Mouse (Mus musculus): ENCODE data around the gene Arf5. TPM values are rescaled to one million over a fixed set of nuclear protein-coding genes. Genes with fewer than 3 reads are reported as not detected.

Arf5 gene
- polyA plus RNA-seq, 1 experiment from 2014 or later = 364 TPM

- no peak overlapping the region for H3K9ac ChIP-seq
- no peak overlapping the region for H3K4me2 ChIP-seq (replicated peaks)
- H3K27ac ChIP-seq = no peak overlapping the region
- H3K4me1 ChIP-seq = peaks cover 24% of the 10 kb centered on the region
- H3K27me3 ChIP-seq = no peaks in the 10 kb centered on the region
- H3K4me3 ChIP-seq = no peak overlapping the region
- WGBS = 92% methylated on average over 14 of the region's 14 CpGs
- ATAC-seq (ENCODE audit: insufficient number of reproducible peaks, insufficient read depth, low FRiP score, low TSS enrichment) = no peak
- no peaks in the 10 kb centered on the region for H3K9me3 ChIP-seq
- H3K36me3 ChIP-seq = peaks cover 40% of the 10 kb centered on the region
Observed at GRCm38 (mm10) chr6:28418449-28418848, 4.9 kb upstream of the Arf5 start.

DNA sequence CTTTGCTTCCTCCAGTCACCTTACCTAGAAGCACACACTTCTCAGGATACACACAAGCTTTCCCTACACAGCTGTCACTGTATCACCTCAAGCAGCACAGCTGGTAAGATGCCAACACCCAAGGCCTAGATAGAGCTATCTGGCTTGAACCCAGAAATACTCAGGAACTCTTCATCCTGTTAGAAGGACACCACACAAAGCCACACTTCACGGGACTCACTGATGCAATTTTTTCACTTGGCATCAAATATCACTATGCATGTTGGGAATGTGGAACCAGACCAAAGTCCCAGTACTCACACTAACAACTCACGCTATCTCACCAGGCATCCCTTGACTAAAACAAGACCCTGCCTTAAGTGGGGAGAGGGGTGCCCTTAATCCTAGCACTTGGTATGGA is 3.7 kb upstream of the Arf5 start:
- Histone ChIP-seq H3K4me1 (peaks cover 29% of the 10 kb centered on the region), H3K27ac (no peak overlapping the region), H3K9ac (no peak overlapping the region), H3K9me3 (no peaks in the 10 kb centered on the region), H3K27me3 (no peaks in the 10 kb centered on the region), H3K4me2 (replicated peaks) (peak overlapping the region; percentile 86), H3K36me3 (peaks cover 40% of the 10 kb centered on the region), H3K4me3 (no peak overlapping the region)
- no peak for ATAC-seq (ENCODE audit: insufficient number of reproducible peaks, insufficient read depth, low FRiP score, low TSS enrichment)
- WGBS = 76% methylated on average over 2 of the region's 2 CpGs

DNA sequence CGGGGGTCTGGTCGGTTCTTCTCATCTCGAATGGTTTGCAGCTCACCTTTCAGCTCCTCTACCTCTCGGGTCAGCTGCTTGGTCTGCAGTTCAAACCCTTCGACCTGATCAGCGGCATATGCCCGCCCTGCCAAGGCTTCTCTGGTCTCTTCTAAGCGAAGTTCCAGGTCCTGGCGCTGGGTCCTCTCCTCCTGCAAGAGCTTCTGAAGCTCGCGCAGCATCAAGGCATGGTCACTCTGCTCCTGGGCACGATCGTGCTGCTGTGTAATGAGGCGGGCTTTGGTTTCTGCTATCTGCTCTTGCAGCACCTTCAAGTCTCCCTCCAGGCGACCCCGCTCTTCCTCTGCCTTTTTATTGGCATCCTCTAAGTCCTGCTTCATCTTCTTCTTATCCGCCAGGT is 3.0 kb upstream of the Arf5 start:
- WGBS = 81% methylated on average over 17 of the region's 17 CpGs
- no peaks in the 10 kb centered on the region for H3K27me3 ChIP-seq
- H3K4me1 ChIP-seq = peaks cover 33% of the 10 kb centered on the region
- peak overlapping the region; percentile 85 for H3K4me3 ChIP-seq
- no peak for ATAC-seq (ENCODE audit: insufficient number of reproducible peaks, insufficient read depth, low FRiP score, low TSS enrichment)
- H3K27ac ChIP-seq = no peak overlapping the region
- H3K4me2 ChIP-seq (replicated peaks) = peak overlapping the region; percentile 86
- no peaks in the 10 kb centered on the region for H3K9me3 ChIP-seq
- H3K36me3 ChIP-seq = peaks cover 34% of the 10 kb centered on the region
- H3K9ac ChIP-seq = peak overlapping the region; percentile 74

- 25% methylated on average over 13 of the region's 13 CpGs for WGBS
- peak overlapping the region; percentile 74 for H3K9ac ChIP-seq
- peaks cover 33% of the 10 kb centered on the region for H3K4me1 ChIP-seq
- H3K4me3 ChIP-seq = peak overlapping the region; percentile 85
- H3K4me2 ChIP-seq (replicated peaks) = peak overlapping the region; percentile 86
- H3K36me3 ChIP-seq = peaks cover 33% of the 10 kb centered on the region
- ATAC-seq (ENCODE audit: insufficient number of reproducible peaks, insufficient read depth, low FRiP score, low TSS enrichment) = no peak
- no peaks in the 10 kb centered on the region for H3K9me3 ChIP-seq
- H3K27ac ChIP-seq = no peak overlapping the region
- H3K27me3 ChIP-seq = no peaks in the 10 kb centered on the region
Observed at GRCm38 (mm10) chr6:28420865-28421264, 2.5 kb upstream of the Arf5 start.

- WGBS = under 1% methylated on average over 27 of the region's 27 CpGs
- no peaks in the 10 kb centered on the region for H3K27me3 ChIP-seq
- peak overlapping the region; percentile 85 for H3K4me3 ChIP-seq
- peak overlapping the region; percentile 86 for H3K4me2 ChIP-seq (replicated peaks)
- H3K27ac ChIP-seq = 0 out of 2 replicates have a peak overlapping the region, but pooled peaks have one; percentile 46
- H3K36me3 ChIP-seq = peaks cover 35% of the 10 kb centered on the region
- ATAC-seq (ENCODE audit: insufficient number of reproducible peaks, insufficient read depth, low FRiP score, low TSS enrichment) = peak; percentile 80
- no peaks in the 10 kb centered on the region for H3K9me3 ChIP-seq
- peaks cover 33% of the 10 kb centered on the region for H3K4me1 ChIP-seq
- H3K9ac ChIP-seq = peak overlapping the region; percentile 74
Observed at GRCm38 (mm10) chr6:28421469-28422000, 1.8 kb upstream of the Arf5 start.

DNA sequence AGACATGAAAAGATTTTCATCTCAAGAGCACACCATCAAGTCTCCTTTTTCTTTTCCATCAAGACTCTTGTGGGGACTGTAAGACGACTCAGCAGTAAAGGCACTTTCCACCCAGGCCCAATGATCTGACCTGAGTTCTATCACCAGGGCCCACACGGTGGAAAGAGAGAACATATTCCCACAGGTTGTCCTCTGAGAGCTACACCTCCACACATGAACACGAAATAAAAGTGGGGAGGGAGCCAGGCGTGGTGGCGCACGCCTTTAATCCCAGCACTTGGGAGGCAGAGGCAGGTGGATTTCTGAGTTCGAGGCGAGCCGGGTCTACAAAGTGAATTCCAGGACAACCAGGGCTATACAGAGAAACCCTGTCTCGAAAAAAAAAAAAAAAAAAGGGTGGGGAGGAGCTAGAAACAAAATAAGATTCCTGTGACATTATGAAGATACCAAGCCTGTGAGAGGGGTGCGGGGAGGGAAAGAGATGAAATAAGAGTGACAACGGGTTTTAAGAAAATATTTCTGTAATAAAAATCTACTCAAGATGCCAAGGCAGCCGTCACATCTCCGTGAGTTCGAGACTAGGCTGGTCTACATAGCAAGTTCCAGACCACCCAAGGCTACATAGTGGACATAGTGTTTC is 589 bp upstream of the Arf5 start:
- Histone ChIP-seq H3K4me3 (peak overlapping the region; percentile 90), H3K9me3 (no peaks in the 10 kb centered on the region), H3K36me3 (peaks cover 31% of the 10 kb centered on the region), H3K27me3 (no peaks in the 10 kb centered on the region), H3K27ac (no peak overlapping the region), H3K9ac (peak overlapping the region; percentile 97; the same call in 1 of the 2 replicates), H3K4me1 (peaks cover 30% of the 10 kb centered on the region), H3K4me2 (replicated peaks) (peak overlapping the region; percentile 64)
- WGBS = 73% methylated on average over 15 of the region's 15 CpGs
- ATAC-seq (ENCODE audit: insufficient number of reproducible peaks, insufficient read depth, low FRiP score, low TSS enrichment) = no peak

DNA sequence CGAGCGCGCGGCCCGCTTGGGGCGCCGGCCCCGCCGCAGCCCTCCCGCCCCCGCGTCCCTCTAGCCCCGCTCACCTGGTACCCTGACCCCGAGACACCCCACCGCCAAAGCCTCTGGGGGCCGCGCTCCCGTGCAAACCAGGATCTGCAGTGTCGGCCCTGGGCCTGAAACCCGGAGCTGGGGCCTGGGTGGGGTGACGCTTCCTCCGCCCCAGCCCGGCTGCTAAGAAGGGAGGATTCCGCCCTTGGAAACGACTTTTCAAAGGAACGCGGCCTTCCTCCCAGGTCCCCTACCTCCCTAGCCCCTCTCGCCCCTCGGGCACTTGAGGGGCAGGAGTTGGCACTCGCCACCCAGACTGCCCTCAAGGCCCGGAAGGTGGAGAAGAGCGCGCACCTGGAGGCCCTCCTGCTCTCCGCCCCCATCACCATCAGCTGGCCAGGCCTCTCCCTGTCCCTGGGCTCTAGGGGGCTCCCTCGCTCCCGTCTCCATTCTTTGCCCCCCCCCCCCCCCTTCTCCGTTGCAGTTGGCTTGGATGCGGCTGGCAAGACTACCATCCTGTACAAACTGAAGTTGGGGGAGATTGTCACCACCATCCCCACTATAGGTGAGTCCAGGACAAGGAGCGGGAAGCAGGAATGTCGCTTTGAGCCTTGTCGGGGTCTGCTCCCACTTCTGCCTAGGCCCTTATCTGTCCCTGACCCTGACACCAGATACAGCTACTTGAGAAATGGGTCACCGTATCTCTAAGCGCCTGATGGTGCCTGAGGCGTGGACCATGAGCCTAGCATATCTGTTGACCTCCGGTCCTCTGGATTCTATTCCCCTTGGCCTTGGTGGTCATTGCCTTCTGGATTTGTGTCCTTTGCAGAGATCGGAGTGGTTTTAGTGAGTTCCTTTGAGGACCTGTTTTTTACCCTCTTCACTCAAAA is 671 bp downstream of the Arf5 start:
- ATAC-seq (ENCODE audit: insufficient number of reproducible peaks, insufficient read depth, low FRiP score, low TSS enrichment) = peak; percentile 35; the same call in 1 of the 2 replicates
- peak overlapping the region; percentile 90 for H3K4me3 ChIP-seq
- 11% methylated on average over 34 of the region's 46 CpGs for WGBS

GRCm38 (mm10) chr6:28425019-28425418 is 1.7 kb downstream of the Arf5 start:
- no peaks in the 10 kb centered on the region for H3K27me3 ChIP-seq
- peaks cover 23% of the 10 kb centered on the region for H3K4me1 ChIP-seq
- ATAC-seq (ENCODE audit: insufficient number of reproducible peaks, insufficient read depth, low FRiP score, low TSS enrichment) = no peak
- H3K27ac ChIP-seq = no peak overlapping the region
- H3K4me2 ChIP-seq (replicated peaks) = peak overlapping the region; percentile 64
- H3K9ac ChIP-seq = no peak overlapping the region
- H3K9me3 ChIP-seq = no peaks in the 10 kb centered on the region
- peaks cover 15% of the 10 kb centered on the region for H3K36me3 ChIP-seq
- H3K4me3 ChIP-seq = 0 out of 2 replicates have a peak overlapping the region, but pooled peaks have one; percentile 90
- WGBS = 98% methylated on average over 6 of the region's 6 CpGs

More for the DNA sequence above, 671 bp downstream of the Arf5 start:
- Histone ChIP-seq H3K36me3 (peaks cover 19% of the 10 kb centered on the region), H3K9ac (peak overlapping the region; percentile 97), H3K27me3 (no peaks in the 10 kb centered on the region), H3K4me2 (replicated peaks) (peak overlapping the region; percentile 64), H3K4me1 (peaks cover 30% of the 10 kb centered on the region), H3K27ac (peak overlapping the region; percentile 79), H3K9me3 (no peaks in the 10 kb centered on the region)

- Histone ChIP-seq H3K9me3 (no peaks in the 10 kb centered on the region), H3K27me3 (no peaks in the 10 kb centered on the region), H3K4me3 (no peak within 1 kb of the TSS), H3K4me2 (replicated peaks) (no peak within 1 kb of the TSS), H3K4me1 (peaks cover 10% of the 10 kb centered on the region; the same call in 1 of the 2 replicates), H3K36me3 (peaks cover 15% of the 10 kb centered on the region), H3K27ac (no peak within 1 kb of the TSS), H3K9ac (no peak within 1 kb of the TSS)
- 77% methylated on average over 3 of the region's 3 CpGs for WGBS
- ATAC-seq (ENCODE audit: insufficient number of reproducible peaks, insufficient read depth, low FRiP score, low TSS enrichment) = no peak
Observed at GRCm38 (mm10) chr6:28427096-28427839, 3.9 kb downstream of the Arf5 start, which contains the start of gene Fscn3. Gene Fscn3, plus strand, starts transcription at chr6:28427789.

GRCm38 (mm10) chr6:28428290-28428689 is 4.9 kb downstream of the Arf5 start, which contains the start of gene Gcc1:
Gene Gcc1, minus strand, starts transcription at chr6:28428390.
- ATAC-seq (ENCODE audit: insufficient number of reproducible peaks, insufficient read depth, low FRiP score, low TSS enrichment) = no peak
- Histone ChIP-seq H3K4me1 (peaks cover 9% of the 10 kb centered on the region; the same call in 1 of the 2 replicates), H3K27me3 (no peaks in the 10 kb centered on the region), H3K27ac (no peak within 1 kb of the TSS), H3K4me2 (replicated peaks) (no peak within 1 kb of the TSS), H3K36me3 (peaks cover 15% of the 10 kb centered on the region), H3K9me3 (no peaks in the 10 kb centered on the region), H3K9ac (no peak within 1 kb of the TSS), H3K4me3 (no peak within 1 kb of the TSS)
- 82% methylated on average over 3 of the region's 3 CpGs for WGBS

DNA sequence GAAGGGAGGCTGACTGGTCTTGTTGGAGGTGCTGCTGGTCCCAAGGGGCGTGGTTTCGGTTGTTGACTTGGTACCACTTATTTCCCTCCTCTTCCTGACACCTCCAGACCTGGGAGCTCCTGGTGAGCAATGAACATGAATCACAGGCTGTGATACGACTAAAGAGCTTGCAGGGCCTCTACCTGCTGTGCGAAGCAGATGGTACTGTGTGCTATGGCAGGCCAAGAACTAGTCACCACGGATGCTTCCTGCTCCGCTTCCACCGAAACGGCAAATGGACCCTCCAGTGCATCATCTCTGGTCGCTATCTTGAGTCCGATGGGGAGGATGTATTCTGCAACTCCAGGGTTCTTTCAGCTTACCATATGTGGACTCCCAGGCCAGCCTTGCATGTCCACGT is 6.5 kb downstream of the Arf5 start:
- no peak overlapping the region for H3K4me2 ChIP-seq (replicated peaks)
- H3K27me3 ChIP-seq = no peaks in the 10 kb centered on the region
- H3K4me1 ChIP-seq = peaks cover 2% of the 10 kb centered on the region; the same call in 1 of the 2 replicates
- no peak overlapping the region for H3K9ac ChIP-seq
- peaks cover 15% of the 10 kb centered on the region for H3K36me3 ChIP-seq
- H3K4me3 ChIP-seq = no peak overlapping the region
- 88% methylated on average over 11 of the region's 11 CpGs for WGBS
- no peaks in the 10 kb centered on the region for H3K9me3 ChIP-seq
- ATAC-seq (ENCODE audit: insufficient number of reproducible peaks, insufficient read depth, low FRiP score, low TSS enrichment) = no peak
- no peak overlapping the region for H3K27ac ChIP-seq
